Mouse (Mus musculus) liver, embryonic 14.5 days (tissue): Measurements from ENCODE around the gene Olfr1033. TPM values are rescaled to one million over a fixed set of nuclear protein-coding genes. Genes with fewer than 3 reads are reported as not detected.
"Not testable (repeated sequence)": the region's sequence is repeated elsewhere in the genome, so short reads cannot be mapped to it uniquely, and the experiment has no call there.

Source experiments
- ATAC-seq: fragments of 200-750 bp; cut with Nextera tagmentation; 2 replicates; pipeline ENCODE4 v1.8.0; 2017; ENCODE audit warnings: moderate number of reproducible peaks, mild to moderate bottlenecking, moderate library complexity; ENCODE audit not compliant: insufficient read depth
- DNase-seq, 3 experiments: peaks; one replicate each; pipeline ENCODE4 v3.0.0-alpha.2; 2012 to 2013; ENCODE audit warnings: low read depth in 3 of 3, low spot score in 3 of 3
- H3K27ac ChIP-seq: fragments of 300-500 bp; sonication (generic); 2 replicates; pipeline ENCODE4 v1.5.1; 2014; ENCODE audit warnings: moderate library complexity, mild to moderate bottlenecking, control low read depth, inconsistent platforms
- H3K27me3 ChIP-seq: fragments of 300-500 bp; sonication (generic); 2 replicates; pipeline ENCODE4 v1.6.1; 2014; ENCODE audit warnings: mild to moderate bottlenecking, low read length, moderate library complexity; ENCODE audit not compliant: control insufficient read depth, insufficient read depth
- H3K36me3 ChIP-seq: fragments of 300-500 bp; sonication (generic); replicated peaks from 2 replicates; pipeline ENCODE4 v1.6.1; 2014; ENCODE audit warnings: low read depth; ENCODE audit not compliant: control insufficient read depth, insufficient read depth
- H3K4me1 ChIP-seq, 2 experiments: fragments of 200-500 bp in 1 of 2; fragments of 300-500 bp in 1 of 2; sonication (generic) in 1 of 2; replicated peaks; 2 replicates each; pipeline ENCODE4 v1.6.1; 2012 to 2014; ENCODE audit warnings: antibody characterized with exemption in 1 of 2, inconsistent platforms in 1 of 2, low read length in 1 of 2; ENCODE audit not compliant: control insufficient read depth in 2 of 2, insufficient read depth in 2 of 2
- H3K4me2 ChIP-seq: fragments of 300-500 bp; sonication (generic); 2 replicates; pipeline ENCODE4 v1.6.1; 2014; ENCODE audit warnings: low read depth, mild to moderate bottlenecking, control low read depth, moderate library complexity
- H3K4me3 ChIP-seq, 2 experiments: fragments of 200-500 bp in 1 of 2; fragments of 300-500 bp in 1 of 2; sonication (generic) in 1 of 2; 2 replicates each; pipeline ENCODE4 v1.5.1; 2012 to 2014; ENCODE audit warnings: low read depth in 2 of 2, low read length in 2 of 2, mild to moderate bottlenecking in 2 of 2, control low read depth in 1 of 2, inconsistent platforms in 1 of 2, moderate library complexity in 1 of 2; ENCODE audit not compliant: insufficient read depth in 1 of 2
- H3K9ac ChIP-seq: fragments of 300-500 bp; sonication (generic); replicated peaks from 2 replicates; pipeline ENCODE4 v1.6.1; 2014; ENCODE audit warnings: mild to moderate bottlenecking, control low read depth, moderate library complexity
- H3K9me3 ChIP-seq: fragments of 300-500 bp; sonication (generic); 2 replicates; pipeline ENCODE4 v1.6.1; 2016; ENCODE audit warnings: low read length, mixed read lengths; ENCODE audit not compliant: control insufficient read depth
- CTCF ChIP-seq: IDR thresholded peaks from 2 replicates; pipeline ENCODE4 v1.5.1; 2016; ENCODE audit warnings: antibody characterized with exemption, low read depth, control low read depth
- EP300 ChIP-seq: IDR thresholded peaks from 2 replicates; pipeline ENCODE4 v1.6.1; 2016; ENCODE audit warnings: antibody characterized with exemption, low read depth
- WGBS: fragments of 180-500 bp; shearing (Covaris S2); extraction: QIAGEN DNeasy Blood & Tissue Kit; methylation state at CpG from one replicate; pipeline ENCODE4 v1.1.7; 2014; ENCODE audit not compliant: insufficient replicate concordance; 5-methylcytosine and 5-hydroxymethylcytosine counted together
- polyA plus RNA-seq, 2 experiments: library from polyadenylated mRNA; depleted of rRNA in 1 of 2; stranded (reverse) in 1 of 2; unstranded in 1 of 2; fragments of >200 nt; fragmentation: Nextera tagmentation in 1 of 2; extraction: Ambion mirVana in 1 of 2; gene quantifications; 2 replicates each; pipeline versions ENCODE4 v1.2.1 to v1.2.3; 2012 to 2014

Olfr1033 gene
- polyA plus RNA-seq, 2 experiments, result 0.27 to 0.61 TPM

- ATAC-seq, result no peak
- H3K4me3 ChIP-seq, result no peak within 1 kb of the TSS
- no peaks in the 10 kb centered on the region for H3K36me3 ChIP-seq
- H3K4me2 ChIP-seq, result no peak within 1 kb of the TSS
- H3K27me3 ChIP-seq, result no peaks in the 10 kb centered on the region
- H3K4me1 ChIP-seq, result no peaks in the 10 kb centered on the region
- H3K27ac ChIP-seq, result no peak within 1 kb of the TSS
- DNase-seq, result no peak
- H3K9me3 ChIP-seq, result no peaks in the 10 kb centered on the region
- no peak for TF ChIP-seq CTCF
- TF ChIP-seq EP300, result no peak
- no peak within 1 kb of the TSS for H3K9ac ChIP-seq
These were observed 25.1 kb downstream of the Olfr1033 start, which contains the start of gene Olfr1034 for GRCm38 (mm10) chr2:86045561-86045960. TSS of gene Olfr1034 (plus strand) at chr2:86045861.

- H3K27me3 ChIP-seq, H3K4me2 ChIP-seq, H3K36me3 ChIP-seq, DNase-seq, ATAC-seq, H3K9me3 ChIP-seq, H3K4me1 ChIP-seq, H3K27ac ChIP-seq, H3K9ac ChIP-seq, H3K4me3 ChIP-seq: not testable (repeated sequence)
These were observed 30.3 kb downstream of the Olfr1033 start for GRCm38 (mm10) chr2:86050777-86051176.

- DNase-seq, H3K27me3 ChIP-seq, H3K9me3 ChIP-seq, H3K36me3 ChIP-seq, H3K27ac ChIP-seq, ATAC-seq, H3K4me3 ChIP-seq, H3K4me2 ChIP-seq, H3K9ac ChIP-seq, H3K4me1 ChIP-seq: not testable (repeated sequence)
- WGBS, result 77% methylated on average over 2 of the region's 2 CpGs
These were observed 43.3 kb downstream of the Olfr1033 start for GRCm38 (mm10) chr2:86063766-86064165.

GRCm38 (mm10) chr2:86070189-86070588, 49.8 kb downstream of the Olfr1033 start:
- Histone ChIP-seq H3K27ac (no peak overlapping the region), H3K4me1 (no peaks in the 10 kb centered on the region)
- 77% methylated on average over 8 of the region's 8 CpGs for whole genome bisulfite sequencing

GRCm38 (mm10) chr2:86073692-86074091, 53.3 kb downstream of the Olfr1033 start, which contains the start of gene Olfr1036:
TSS of gene Olfr1036 (plus strand) at chr2:86073992.
- H3K36me3 ChIP-seq, H3K9ac ChIP-seq, H3K9me3 ChIP-seq, H3K4me2 ChIP-seq, H3K4me1 ChIP-seq, H3K27ac ChIP-seq, H3K4me3 ChIP-seq, DNase-seq, ATAC-seq, H3K27me3 ChIP-seq: not testable (repeated sequence)

More at GRCm38 (mm10) chr2:86070189-86070588, 49.8 kb downstream of the Olfr1033 start:
- no peaks in the 10 kb centered on the region for H3K27me3 ChIP-seq
- no peak overlapping the region for H3K9ac ChIP-seq
- DNase-seq, result no peak
- TF ChIP-seq CTCF (no peak), EP300 (no peak)
- ATAC-seq, result no peak
- H3K4me3 ChIP-seq, result no peak overlapping the region
- no peaks in the 10 kb centered on the region for H3K36me3 ChIP-seq
- no peak overlapping the region for H3K4me2 ChIP-seq
- H3K9me3 ChIP-seq, result no peaks in the 10 kb centered on the region

GRCm38 (mm10) chr2:86080478-86080877, 60.0 kb downstream of the Olfr1033 start:
- H3K27ac ChIP-seq, H3K9ac ChIP-seq, H3K36me3 ChIP-seq, H3K4me2 ChIP-seq, H3K4me3 ChIP-seq, ATAC-seq, H3K27me3 ChIP-seq, DNase-seq, H3K4me1 ChIP-seq, H3K9me3 ChIP-seq: not testable (repeated sequence)
- 92% methylated on average over 1 of the region's 1 CpGs for WGBS
